Mouse (Mus musculus) myocyte (in vitro differentiated cells): ENCODE measurements around the gene Slc2a9. TPM values are rescaled to one million over a fixed set of nuclear protein-coding genes. Genes with fewer than 3 reads are reported as not detected.

Experiments used
- H3K27me3 ChIP-seq: one replicate; pipeline ENCODE4 v1.6.1; 2011; ENCODE audit not compliant: control insufficient read depth, insufficient read depth, insufficient read length
- H3K36me3 ChIP-seq: one replicate; pipeline ENCODE4 v1.6.1; 2011; ENCODE audit not compliant: control insufficient read depth, insufficient read depth
- H3K4me2 ChIP-seq: one replicate; pipeline ENCODE4 v1.6.1; 2011; ENCODE audit warnings: low read depth, control low read depth
- H3K4me3 ChIP-seq: one replicate; pipeline ENCODE4 v1.5.1; 2011; ENCODE audit warnings: mild to moderate bottlenecking, control low read depth, moderate library complexity
- H3K79me2 ChIP-seq: one replicate; pipeline ENCODE4 v1.6.1; 2011; ENCODE audit not compliant: control insufficient read depth, insufficient read depth
- H3ac ChIP-seq: one replicate; pipeline ENCODE4 v1.6.1; 2011; ENCODE audit not compliant: control insufficient read depth, insufficient read length
- CEBPB ChIP-seq: IDR thresholded peaks from 2 replicates; pipeline ENCODE4 v1.6.1; 2011; ENCODE audit warnings: mild to moderate bottlenecking, moderate library complexity; ENCODE audit not compliant: poor library complexity, insufficient read depth, severe bottlenecking
- E2F4 ChIP-seq: IDR thresholded peaks from one replicate; pipeline ENCODE4 v1.6.1; 2011; ENCODE audit warnings: mild to moderate bottlenecking, control low read depth, moderate library complexity; ENCODE audit not compliant: insufficient read depth
- MAX ChIP-seq: IDR thresholded peaks from one replicate; pipeline ENCODE4 v1.6.1; 2011; ENCODE audit warnings: low read depth, mild to moderate bottlenecking, control low read depth
- MYOD1 ChIP-seq, 3 experiments: IDR thresholded peaks; one replicate each; pipeline ENCODE4 v1.6.1; 2011; ENCODE audit warnings: control low read depth in 2 of 3, low read depth in 2 of 3, mild to moderate bottlenecking in 2 of 3, moderate library complexity in 1 of 3; ENCODE audit not compliant: insufficient read length in 2 of 3, control insufficient read depth in 1 of 3
- MYOG ChIP-seq, 3 experiments: IDR thresholded peaks; one replicate each; pipeline ENCODE4 v1.6.1; 2011; ENCODE audit warnings: control low read depth in 2 of 3, low read depth in 2 of 3, mild to moderate bottlenecking in 2 of 3; ENCODE audit not compliant: insufficient read length in 2 of 3, control insufficient read depth in 1 of 3, insufficient read depth in 1 of 3
- POLR2A ChIP-seq: IDR thresholded peaks from one replicate; pipeline ENCODE4 v1.6.1; 2011; ENCODE audit warnings: low read depth, mild to moderate bottlenecking, control low read depth, moderate library complexity; ENCODE audit not compliant: insufficient read length
- POLR2AphosphoS2 ChIP-seq: IDR thresholded peaks from one replicate; pipeline ENCODE4 v1.6.1; 2011; ENCODE audit warnings: low read depth, control low read depth; ENCODE audit not compliant: insufficient read length
- REST ChIP-seq: IDR thresholded peaks from one replicate; pipeline ENCODE4 v1.6.1; 2011; ENCODE audit warnings: mild to moderate bottlenecking, control low read depth, moderate library complexity; ENCODE audit not compliant: insufficient read depth, insufficient read length
- SRF ChIP-seq: IDR thresholded peaks from one replicate; pipeline ENCODE4 v1.6.1; 2011; ENCODE audit warnings: low read depth; ENCODE audit not compliant: control insufficient read depth, insufficient read length
- TCF12 ChIP-seq: IDR thresholded peaks from one replicate; pipeline ENCODE4 v1.6.1; 2011; ENCODE audit warnings: mild to moderate bottlenecking, control low read depth; ENCODE audit not compliant: poor library complexity, insufficient read depth, severe bottlenecking
- TCF3 ChIP-seq: IDR thresholded peaks from one replicate; pipeline ENCODE4 v1.6.1; 2011; ENCODE audit warnings: low read depth, control low read depth; ENCODE audit not compliant: insufficient read length
- USF1 ChIP-seq: IDR thresholded peaks from one replicate; pipeline ENCODE4 v1.6.1; 2011; ENCODE audit warnings: low read depth, mild to moderate bottlenecking, control low read depth, moderate library complexity
- polyA plus RNA-seq: library from polyadenylated mRNA; unstranded; fragments of >200 nt; fragmentation: generic; extraction: Trizol; gene quantifications from one replicate; pipeline ENCODE4 v1.2.1, GENCODE M21; 2012; ENCODE audit warnings: missing spikeins

Gene Slc2a9
- polyA plus RNA-seq, 1 experiment, result 1.1 TPM

GRCm38 (mm10) chr5:38505435-38505765 lies 2.5 kb upstream of the Slc2a9 start:
- Histone ChIP-seq H3K36me3 (no peaks in the 10 kb centered on the region), H3K27me3 (peaks cover 9% of the 10 kb centered on the region), H3K79me2 (no peaks in the 10 kb centered on the region), H3K4me2 (no peak overlapping the region), H3K4me3 (no peak overlapping the region), H3ac (no peak overlapping the region)
- TF ChIP-seq USF1 (no peak), SRF (no peak), CEBPB (no peak), POLR2AphosphoS2 (no peak), MAX (no peak), REST (no peak), TCF3 (no peak), E2F4 (no peak), POLR2A (no peak), TCF12 (no peak), MYOD1 (IDR thresholded peaks at IDR 0.05; ENCODE audit: control insufficient read depth in 1 of 3, insufficient read length in 2 of 3, low read depth in 2 of 3) (no peak), MYOG (IDR thresholded peaks at IDR 0.05; ENCODE audit: control insufficient read depth in 1 of 3, insufficient read depth in 1 of 3, insufficient read length in 2 of 3, low read depth in 2 of 3) (no peak)

GRCm38 (mm10) chr5:38504747-38505434 lies 1.9 kb upstream of the Slc2a9 start:
- Histone ChIP-seq H3ac (no peak overlapping the region), H3K4me2 (no peak overlapping the region)
- TF ChIP-seq POLR2AphosphoS2, result no peak
- no peak for TF ChIP-seq MYOG (IDR thresholded peaks at IDR 0.05; ENCODE audit: control insufficient read depth in 1 of 3, insufficient read depth in 1 of 3, insufficient read length in 2 of 3, low read depth in 2 of 3)
- TF ChIP-seq E2F4, result no peak
- TF ChIP-seq SRF, result no peak
- TF ChIP-seq TCF12, result no peak

GRCm38 (mm10) chr5:38504116-38504515 lies 1.2 kb upstream of the Slc2a9 start:
- Histone ChIP-seq H3K27me3 (peaks cover 14% of the 10 kb centered on the region), H3K79me2 (no peaks in the 10 kb centered on the region)
- TF ChIP-seq MYOG (IDR thresholded peaks at IDR 0.05; ENCODE audit: control insufficient read depth in 1 of 3, insufficient read depth in 1 of 3, insufficient read length in 2 of 3, low read depth in 2 of 3) (no peak), MYOD1 (IDR thresholded peaks at IDR 0.05; ENCODE audit: control insufficient read depth in 1 of 3, insufficient read length in 2 of 3, low read depth in 2 of 3) (peak in 1 of 3 experiments; percentile 20), POLR2AphosphoS2 (no peak), TCF3 (no peak), MAX (no peak), USF1 (no peak), SRF (no peak)

More at GRCm38 (mm10) chr5:38504747-38505434, 1.9 kb upstream of the Slc2a9 start:
- Histone ChIP-seq H3K79me2 (no peaks in the 10 kb centered on the region), H3K36me3 (no peaks in the 10 kb centered on the region), H3K4me3 (no peak overlapping the region), H3K27me3 (peaks cover 12% of the 10 kb centered on the region)

GRCm38 (mm10) chr5:38500043-38500442 lies 2.9 kb downstream of the Slc2a9 start:
- Histone ChIP-seq H3K4me3 (no peak overlapping the region), H3K27me3 (peaks cover 14% of the 10 kb centered on the region), H3K36me3 (no peaks in the 10 kb centered on the region), H3K4me2 (no peak overlapping the region), H3ac (no peak overlapping the region), H3K79me2 (no peaks in the 10 kb centered on the region)
- TF ChIP-seq MYOD1 (IDR thresholded peaks at IDR 0.05; ENCODE audit: control insufficient read depth in 1 of 3, insufficient read length in 2 of 3, low read depth in 2 of 3), result no peak
- no peak for TF ChIP-seq CEBPB
- TF ChIP-seq POLR2A, result no peak
- TF ChIP-seq POLR2AphosphoS2, result no peak
- no peak for TF ChIP-seq SRF
- no peak for TF ChIP-seq TCF12
- no peak for TF ChIP-seq REST
- no peak for TF ChIP-seq E2F4
- TF ChIP-seq MAX, result no peak

More at GRCm38 (mm10) chr5:38504116-38504515, 1.2 kb upstream of the Slc2a9 start:
- Histone ChIP-seq H3K36me3 (no peaks in the 10 kb centered on the region), H3K4me3 (no peak overlapping the region), H3K4me2 (no peak overlapping the region), H3ac (no peak overlapping the region)

GRCm38 (mm10) chr5:38499316-38499811 lies 3.6 kb downstream of the Slc2a9 start:
- Histone ChIP-seq H3K79me2 (no peaks in the 10 kb centered on the region), H3K27me3 (peaks cover 14% of the 10 kb centered on the region), H3K36me3 (no peaks in the 10 kb centered on the region), H3ac (no peak overlapping the region), H3K4me3 (no peak overlapping the region), H3K4me2 (no peak overlapping the region)
- no peak for TF ChIP-seq MYOD1 (IDR thresholded peaks at IDR 0.05; ENCODE audit: control insufficient read depth in 1 of 3, insufficient read length in 2 of 3, low read depth in 2 of 3)
- TF ChIP-seq TCF3, result no peak
- no peak for TF ChIP-seq MAX
- no peak for TF ChIP-seq POLR2A
- TF ChIP-seq SRF, result no peak
- TF ChIP-seq TCF12, result no peak
- no peak for TF ChIP-seq POLR2AphosphoS2
- no peak for TF ChIP-seq E2F4
- no peak for TF ChIP-seq CEBPB
- TF ChIP-seq USF1, result no peak
- no peak for TF ChIP-seq MYOG (IDR thresholded peaks at IDR 0.05; ENCODE audit: control insufficient read depth in 1 of 3, insufficient read depth in 1 of 3, insufficient read length in 2 of 3, low read depth in 2 of 3)
- no peak for TF ChIP-seq REST
